9 mouse cellular contexts compared by ENCODE assay signal in the genomic region with DNA sequence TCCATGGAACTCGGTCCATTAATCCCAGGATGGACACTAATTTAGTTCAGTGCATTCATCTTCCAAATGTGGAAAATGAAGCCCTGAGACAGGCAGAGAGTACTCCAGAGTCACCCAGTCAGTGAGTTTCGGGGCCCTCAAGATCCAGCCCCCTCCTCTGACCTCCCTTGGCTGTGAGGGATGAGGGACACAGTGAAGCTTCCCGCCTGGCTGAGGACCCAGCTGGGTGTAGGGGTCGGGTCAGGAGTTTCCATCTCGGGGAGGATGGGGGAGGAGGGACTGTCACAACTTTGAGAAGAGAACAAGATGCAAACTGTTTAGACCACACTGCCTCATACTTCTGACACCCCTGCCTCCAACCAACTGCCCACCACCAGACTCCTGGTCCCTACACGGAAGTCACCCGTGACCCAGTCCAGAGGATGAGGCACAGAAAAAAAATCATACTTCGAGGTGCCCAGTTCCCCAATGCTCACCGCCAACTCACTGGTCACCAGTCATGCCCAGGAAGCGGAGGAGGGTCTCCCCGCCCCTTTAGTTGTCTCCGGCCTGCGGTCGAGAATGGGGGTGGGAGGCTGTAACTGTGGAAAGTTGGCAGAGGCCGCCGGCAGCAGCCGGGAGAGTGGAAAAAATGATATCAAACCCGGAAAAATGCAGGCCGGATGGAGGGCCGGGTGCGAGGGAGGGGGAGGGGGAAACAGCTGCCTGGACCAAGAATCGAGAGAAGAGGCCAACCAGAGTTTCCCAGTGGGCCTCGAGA. TPM values are rescaled to one million over a fixed set of nuclear protein-coding genes. Genes with fewer than 3 reads are reported as not detected.
DNase-seq lines count a peak whose midpoint lies in the region; ATAC-seq and TF ChIP-seq lines count a peak whose summit lies in the region.
"Had no signal": no experiment of that assay in that cellular context is flagged by ENCODE, and none has a peak within 500 bp of the region (broad histone marks: within the 10 kb centered on the region; RNA-seq: fewer than 3 reads in every experiment).

No protein-coding gene starts in this region.

- peak overlapping the region; percentile 84 for H3K27ac ChIP-seq in gastrocnemius, adult 2 months
- peak overlapping the region; percentile 86 for H3K27ac ChIP-seq in intestine, embryonic 15.5 days
- peak overlapping the region; percentile 50 for H3K27ac ChIP-seq in liver, postnatal 0 days (ENCODE audit: low read depth)
- H3K27ac ChIP-seq in forebrain, embryonic 11.5 days (ENCODE audit: low read depth, low read length) = no peak overlapping the region

- peaks cover 11% of the 10 kb centered on the region for H3K4me1 ChIP-seq in intestine, embryonic 15.5 days (replicated peaks)
- no peaks in the 10 kb centered on the region for H3K4me1 ChIP-seq in liver, postnatal 0 days (ENCODE audit: insufficient read depth)
- peaks cover 3% of the 10 kb centered on the region; the same call in 1 of the 2 replicates for H3K4me1 ChIP-seq in forebrain, embryonic 11.5 days (replicated peaks; ENCODE audit: control insufficient read depth, insufficient read depth, low read length)

- H3K4me3 ChIP-seq in gastrocnemius, adult 2 months = peak overlapping the region; percentile 40
- H3K4me3 ChIP-seq in intestine, embryonic 15.5 days (replicated peaks) = no peak overlapping the region
- no peak overlapping the region for H3K4me3 ChIP-seq in liver, postnatal 0 days (ENCODE audit: low read depth, low read length)
- H3K4me3 ChIP-seq in forebrain, embryonic 11.5 days (ENCODE audit: low read depth, low read length) = no peak overlapping the region

- WGBS in intestine, embryonic 15.5 days = 46% methylated on average over 23 of the region's 23 CpGs
- WGBS in liver, postnatal 0 days (ENCODE audit: insufficient replicate concordance) = 59% methylated on average over 23 of the region's 23 CpGs
- 85% methylated on average over 23 of the region's 23 CpGs for WGBS in forebrain, embryonic 11.5 days

- intact Hi-C loops in gastrocnemius, adult 2 months (cut with DNase I) = no loop called here

- no peaks in the 10 kb centered on the region for H3K36me3 ChIP-seq in intestine, embryonic 15.5 days
- no peaks in the 10 kb centered on the region for H3K36me3 ChIP-seq in liver, postnatal 0 days (replicated peaks; ENCODE audit: insufficient read depth, low read length)
- H3K36me3 ChIP-seq in forebrain, embryonic 11.5 days (ENCODE audit: control insufficient read depth, insufficient read depth, low read length) = no peaks in the 10 kb centered on the region
- H3K36me3 ChIP-seq: G1E had no signal

- 0 out of 2 replicates have a peak, but pooled peaks cover 2% of the 10 kb centered on the region for H3K27me3 ChIP-seq in intestine, embryonic 15.5 days (replicated peaks)
- H3K27me3 ChIP-seq in liver, postnatal 0 days (ENCODE audit: insufficient read depth, low read length) = no peaks in the 10 kb centered on the region
- peaks cover 2% of the 10 kb centered on the region; the same call in 1 of the 2 replicates for H3K27me3 ChIP-seq in forebrain, embryonic 11.5 days (ENCODE audit: control insufficient read depth, insufficient read depth, low read length)

- H3K4me2 ChIP-seq in intestine, embryonic 15.5 days (replicated peaks) = peak overlapping the region; percentile 41; the same call in 1 of the 2 replicates
- no peak overlapping the region for H3K4me2 ChIP-seq in liver, postnatal 0 days (ENCODE audit: low read depth, low read length)
- no peak overlapping the region for H3K4me2 ChIP-seq in forebrain, embryonic 11.5 days (ENCODE audit: low read depth, low read length, severe bottlenecking)

- no peak for TF ChIP-seq EP300 in liver, postnatal 0 days (IDR thresholded peaks at IDR 0.05; ENCODE audit: low read depth)

- ATAC-seq in intestine, embryonic 15.5 days = peak; percentile 80
- ATAC-seq in liver, postnatal 0 days = peak; percentile 35; the same call in 1 of the 2 replicates
- no peak for ATAC-seq in forebrain, embryonic 11.5 days (replicated peaks; ENCODE audit: low FRiP score)

- no peak for TF ChIP-seq CTCF in gastrocnemius, adult 2 months (IDR thresholded peaks at IDR 0.05)
- TF ChIP-seq CTCF in liver, postnatal 0 days (IDR thresholded peaks at IDR 0.05; ENCODE audit: low read depth) = no peak

- H3K9ac ChIP-seq in intestine, embryonic 15.5 days = no peak overlapping the region
- H3K9ac ChIP-seq in liver, postnatal 0 days (replicated peaks) = no peak overlapping the region
- H3K9ac ChIP-seq in forebrain, embryonic 11.5 days (ENCODE audit: low read length) = no peak overlapping the region

- no peaks in the 10 kb centered on the region for H3K9me3 ChIP-seq in intestine, embryonic 15.5 days
- H3K9me3 ChIP-seq in liver, postnatal 0 days (ENCODE audit: low read length) = no peaks in the 10 kb centered on the region
- H3K9me3 ChIP-seq in forebrain, embryonic 11.5 days (ENCODE audit: control insufficient read depth, low read length) = no peaks in the 10 kb centered on the region
- H3K9me3 ChIP-seq: G1E had no signal

- peak; percentile 69 for DNase-seq in 3T3-L1 (ENCODE audit: low read depth, low spot score)
- peak; percentile 76 for DNase-seq in gastrocnemius, adult 2 months
- peak; percentile 46 for DNase-seq in liver, postnatal 0 days
- peak; percentile 80 to 85 for DNase-seq in urinary bladder, postnatal 4 days (ENCODE audit: low spot score in 2 of 2)
- no peak for DNase-seq in forebrain, embryonic 11.5 days (ENCODE audit: low spot score)
- DNase-seq in right cerebral cortex, adult 18-20 months = no peak
- DNase-seq in thymus, postnatal 4 days = no peak

RNA-seq across cellular contexts. Expression of gene Rem1, which starts 9.7 kb away (rescaled TPM):
- total RNA-seq in gastrocnemius, adult 2 months (2021) = 1 to 10 TPM; 2.4 to 3.0 TPM
- 10.0 and 10.3 TPM in 2 replicates for polyA plus RNA-seq in intestine, embryonic 15.5 days (2015; fragmentation: Nextera tagmentation; extraction: Ambion mirVana)
- polyA plus RNA-seq in liver, postnatal 0 days (2015; fragmentation: Nextera tagmentation; extraction: Ambion mirVana) = 0.81 and 1.6 TPM in 2 replicates
- polyA plus RNA-seq in forebrain, embryonic 11.5 days (2014; fragmentation: Nextera tagmentation; extraction: Ambion mirVana) = 0.21 and 0.32 TPM in 2 replicates
- total RNA-seq: G1E had no signal
- polyA plus RNA-seq: G1E had no signal

RNA-seq across cellular contexts. Expression of gene Defb25, which starts 13.6 kb away (rescaled TPM):
- not detected for total RNA-seq in gastrocnemius, adult 2 months (2021)
- polyA plus RNA-seq in intestine, embryonic 15.5 days (2015; fragmentation: Nextera tagmentation; extraction: Ambion mirVana) = 0.67 and 2.3 TPM in 2 replicates
- polyA plus RNA-seq in liver, postnatal 0 days (2015; fragmentation: Nextera tagmentation; extraction: Ambion mirVana) = 0.49 TPM in 1 of 2 replicates, not detected in the other
- not detected in 2 replicates for polyA plus RNA-seq in forebrain, embryonic 11.5 days (2014; fragmentation: Nextera tagmentation; extraction: Ambion mirVana)
- total RNA-seq: G1E had no signal
- polyA plus RNA-seq: G1E had no signal

RNA-seq across cellular contexts. Expression of gene Defb36, which starts 32.3 kb away (rescaled TPM):
- total RNA-seq in gastrocnemius, adult 2 months (2021) = not detected
- not detected in 2 replicates for polyA plus RNA-seq in intestine, embryonic 15.5 days (2015; fragmentation: Nextera tagmentation; extraction: Ambion mirVana)
- not detected in 2 replicates for polyA plus RNA-seq in liver, postnatal 0 days (2015; fragmentation: Nextera tagmentation; extraction: Ambion mirVana)
- not detected in 2 replicates for polyA plus RNA-seq in forebrain, embryonic 11.5 days (2014; fragmentation: Nextera tagmentation; extraction: Ambion mirVana)
- total RNA-seq: G1E had no signal
- polyA plus RNA-seq: G1E had no signal

RNA-seq across cellular contexts. Expression of gene H13, which starts 32.8 kb away (rescaled TPM):
- 10 to 100 TPM; 32.6 to 37.3 TPM for total RNA-seq in gastrocnemius, adult 2 months (2021)
- 115 and 120 TPM in 2 replicates for polyA plus RNA-seq in intestine, embryonic 15.5 days (2015; fragmentation: Nextera tagmentation; extraction: Ambion mirVana)
- polyA plus RNA-seq in liver, postnatal 0 days (2015; fragmentation: Nextera tagmentation; extraction: Ambion mirVana) = 61.0 and 63.8 TPM in 2 replicates
- 110 and 112 TPM in 2 replicates for polyA plus RNA-seq in forebrain, embryonic 11.5 days (2014; fragmentation: Nextera tagmentation; extraction: Ambion mirVana)

RNA-seq across cellular contexts. Expression of gene Defb45, which starts 37.2 kb away (rescaled TPM):
- not detected for total RNA-seq in gastrocnemius, adult 2 months (2021)
- not detected in 2 replicates for polyA plus RNA-seq in intestine, embryonic 15.5 days (2015; fragmentation: Nextera tagmentation; extraction: Ambion mirVana)
- polyA plus RNA-seq in liver, postnatal 0 days (2015; fragmentation: Nextera tagmentation; extraction: Ambion mirVana) = not detected in 2 replicates
- polyA plus RNA-seq in forebrain, embryonic 11.5 days (2014; fragmentation: Nextera tagmentation; extraction: Ambion mirVana) = not detected in 2 replicates
- total RNA-seq: G1E had no signal
- polyA plus RNA-seq: G1E had no signal

Comparison
In these comparisons a context has a peak if more than half of its experiments do, and no peak if none do; other contexts are left out.
1. DNase-seq: peak in 3T3-L1 (single experiment), gastrocnemius, adult 2 months (single experiment), liver, postnatal 0 days (single experiment) and urinary bladder, postnatal 4 days (2 of 2); none in forebrain, embryonic 11.5 days (single experiment), right cerebral cortex, adult 18-20 months (single experiment) and thymus, postnatal 4 days (single experiment).